Mouse (Mus musculus): ENCODE data around the gene St3gal2. TPM values are rescaled to one million over a fixed set of nuclear protein-coding genes. Genes with fewer than 3 reads are reported as not detected.

The St3gal2 gene
- polyA plus RNA-seq, 1 experiment: 11.7 TPM

- Histone ChIP-seq H3K4me1 (ENCODE audit: control insufficient read depth) (peaks cover 2% of the 10 kb centered on the region), H3K36me3 (ENCODE audit: control insufficient read depth) (peaks cover 66% of the 10 kb centered on the region), H3K4me3 (replicated peaks) (no peak overlapping the region), H3K27me3 (ENCODE audit: control insufficient read depth) (no peaks in the 10 kb centered on the region), H3K9me3 (ENCODE audit: control insufficient read depth, low read length) (no peaks in the 10 kb centered on the region)
- TF ChIP-seq TAL1 (IDR thresholded peaks at IDR 0.05; ENCODE audit: low read length) (no peak), GATA1 (IDR thresholded peaks at IDR 0.05; ENCODE audit: low read length) (no peak)
Observed at GRCm38 (mm10) chr8:110889904-110890470, 29.7 kb upstream of the St3gal2 start.

- peaks cover 48% of the 10 kb centered on the region for H3K36me3 ChIP-seq (ENCODE audit: control insufficient read depth)
- no peaks in the 10 kb centered on the region for H3K9me3 ChIP-seq (ENCODE audit: control insufficient read depth, low read length)
- H3K4me1 ChIP-seq (ENCODE audit: control insufficient read depth): peaks cover 4% of the 10 kb centered on the region
- no peaks in the 10 kb centered on the region for H3K27me3 ChIP-seq (ENCODE audit: control insufficient read depth)
- TF ChIP-seq TAL1 (IDR thresholded peaks at IDR 0.05; ENCODE audit: low read length) (no peak), GATA1 (IDR thresholded peaks at IDR 0.05; ENCODE audit: low read length) (no peak)
- H3K4me3 ChIP-seq (replicated peaks): no peak overlapping the region
Observed at GRCm38 (mm10) chr8:110892040-110892439, 27.7 kb upstream of the St3gal2 start.

- Histone ChIP-seq H3K4me1 (ENCODE audit: control insufficient read depth) (peaks cover 4% of the 10 kb centered on the region), H3K27me3 (ENCODE audit: control insufficient read depth) (no peaks in the 10 kb centered on the region), H3K9me3 (ENCODE audit: control insufficient read depth, low read length) (no peaks in the 10 kb centered on the region), H3K36me3 (ENCODE audit: control insufficient read depth) (peaks cover 42% of the 10 kb centered on the region), H3K4me3 (replicated peaks) (no peak overlapping the region)
- TF ChIP-seq TAL1 (IDR thresholded peaks at IDR 0.05; ENCODE audit: low read length) (no peak), GATA1 (IDR thresholded peaks at IDR 0.05; ENCODE audit: low read length) (no peak)
Observed at GRCm38 (mm10) chr8:110892913-110893312, 26.8 kb upstream of the St3gal2 start.

- peaks cover 4% of the 10 kb centered on the region for H3K4me1 ChIP-seq (ENCODE audit: control insufficient read depth)
- no peaks in the 10 kb centered on the region for H3K27me3 ChIP-seq (ENCODE audit: control insufficient read depth)
- TF ChIP-seq GATA1 (IDR thresholded peaks at IDR 0.05; ENCODE audit: low read length) (no peak), TAL1 (IDR thresholded peaks at IDR 0.05; ENCODE audit: low read length) (no peak)
- H3K36me3 ChIP-seq (ENCODE audit: control insufficient read depth): peaks cover 37% of the 10 kb centered on the region
- H3K4me3 ChIP-seq (replicated peaks): no peak overlapping the region
- no peaks in the 10 kb centered on the region for H3K9me3 ChIP-seq (ENCODE audit: control insufficient read depth, low read length)
Observed at GRCm38 (mm10) chr8:110894851-110895250, 24.9 kb upstream of the St3gal2 start.

- H3K4me1 ChIP-seq (ENCODE audit: control insufficient read depth): peaks cover 4% of the 10 kb centered on the region
- H3K36me3 ChIP-seq (ENCODE audit: control insufficient read depth): peaks cover 33% of the 10 kb centered on the region
- H3K4me3 ChIP-seq (replicated peaks): no peak overlapping the region
- TF ChIP-seq TAL1 (IDR thresholded peaks at IDR 0.05; ENCODE audit: low read length) (no peak), GATA1 (IDR thresholded peaks at IDR 0.05; ENCODE audit: low read length) (no peak)
- no peaks in the 10 kb centered on the region for H3K27me3 ChIP-seq (ENCODE audit: control insufficient read depth)
- H3K9me3 ChIP-seq (ENCODE audit: control insufficient read depth, low read length): no peaks in the 10 kb centered on the region
Observed at GRCm38 (mm10) chr8:110895254-110895653, 24.5 kb upstream of the St3gal2 start.

- no peak for TF ChIP-seq TAL1 (IDR thresholded peaks at IDR 0.05; ENCODE audit: low read length)
- no peak for TF ChIP-seq GATA1 (IDR thresholded peaks at IDR 0.05; ENCODE audit: low read length)
- Histone ChIP-seq H3K4me3 (replicated peaks) (no peak overlapping the region), H3K27me3 (ENCODE audit: control insufficient read depth) (no peaks in the 10 kb centered on the region), H3K4me1 (ENCODE audit: control insufficient read depth) (peaks cover 8% of the 10 kb centered on the region), H3K36me3 (ENCODE audit: control insufficient read depth) (peaks cover 32% of the 10 kb centered on the region), H3K9me3 (ENCODE audit: control insufficient read depth, low read length) (no peaks in the 10 kb centered on the region)
Observed at GRCm38 (mm10) chr8:110895812-110896211, 23.9 kb upstream of the St3gal2 start.

GRCm38 (mm10) chr8:110897495-110897894 lies 22.2 kb upstream of the St3gal2 start:
- Histone ChIP-seq H3K36me3 (ENCODE audit: control insufficient read depth) (peaks cover 30% of the 10 kb centered on the region), H3K4me1 (ENCODE audit: control insufficient read depth) (peaks cover 20% of the 10 kb centered on the region), H3K9me3 (ENCODE audit: control insufficient read depth, low read length) (no peaks in the 10 kb centered on the region), H3K27me3 (ENCODE audit: control insufficient read depth) (no peaks in the 10 kb centered on the region), H3K4me3 (replicated peaks) (no peak overlapping the region)
- TF ChIP-seq TAL1 (IDR thresholded peaks at IDR 0.05; ENCODE audit: low read length) (no peak), GATA1 (IDR thresholded peaks at IDR 0.05; ENCODE audit: low read length) (no peak)

- H3K9me3 ChIP-seq (ENCODE audit: control insufficient read depth, low read length): no peaks in the 10 kb centered on the region
- H3K36me3 ChIP-seq (ENCODE audit: control insufficient read depth): peaks cover 13% of the 10 kb centered on the region
- no peaks in the 10 kb centered on the region for H3K27me3 ChIP-seq (ENCODE audit: control insufficient read depth)
- H3K4me1 ChIP-seq (ENCODE audit: control insufficient read depth): peaks cover 19% of the 10 kb centered on the region
- no peak for TF ChIP-seq GATA1 (IDR thresholded peaks at IDR 0.05; ENCODE audit: low read length)
- TF ChIP-seq TAL1 (IDR thresholded peaks at IDR 0.05; ENCODE audit: low read length): no peak
- H3K4me3 ChIP-seq (replicated peaks): no peak overlapping the region
Observed at GRCm38 (mm10) chr8:110901056-110901455, 18.7 kb upstream of the St3gal2 start.

GRCm38 (mm10) chr8:110901839-110902578 lies 17.7 kb upstream of the St3gal2 start, which contains the start of gene Fuk:
Gene Fuk (minus strand): TSS chr8:110902488.
- TF ChIP-seq GATA1 (IDR thresholded peaks at IDR 0.05; ENCODE audit: low read length) (no peak), TAL1 (IDR thresholded peaks at IDR 0.05; ENCODE audit: low read length) (no peak)
- Histone ChIP-seq H3K36me3 (ENCODE audit: control insufficient read depth) (peaks cover 13% of the 10 kb centered on the region), H3K27me3 (ENCODE audit: control insufficient read depth) (no peaks in the 10 kb centered on the region), H3K4me1 (ENCODE audit: control insufficient read depth) (peaks cover 19% of the 10 kb centered on the region), H3K4me3 (replicated peaks) (peak within 1 kb of the TSS; percentile 75), H3K9me3 (ENCODE audit: control insufficient read depth, low read length) (no peaks in the 10 kb centered on the region)
